Mouse (Mus musculus) heart, embryonic 16.5 days (tissue): ENCODE data around the gene Tsen34. TPM values are rescaled to one million over a fixed set of nuclear protein-coding genes. Genes with fewer than 3 reads are reported as not detected.
A peak's percentile ranks its signal among the peaks of the same experiment; 100 is the strongest.
"Not testable (repeated sequence)": the region's sequence is repeated elsewhere in the genome, so short reads cannot be mapped to it uniquely, and the experiment has no call there.

Experiments used
- ATAC-seq: fragments of 200-750 bp; cut with Nextera tagmentation; replicated peaks from 2 replicates; pipeline ENCODE4 v1.8.0; 2017; ENCODE audit warnings: moderate number of reproducible peaks; ENCODE audit not compliant: insufficient read depth, low FRiP score; ENCODE audit errors: extremely low read depth
- H3K27ac ChIP-seq: fragments of 300-500 bp; sonication (generic); 2 replicates; pipeline ENCODE4 v1.5.1; 2014; ENCODE audit warnings: mild to moderate bottlenecking, low read length, control low read depth, moderate library complexity
- H3K27me3 ChIP-seq: fragments of 300-500 bp; sonication (generic); 2 replicates; pipeline ENCODE4 v1.6.1; 2014; ENCODE audit warnings: low read length, mixed read lengths; ENCODE audit not compliant: control insufficient read depth, insufficient read depth
- H3K36me3 ChIP-seq: fragments of 300-500 bp; sonication (generic); 2 replicates; pipeline ENCODE4 v1.6.1; 2014; ENCODE audit not compliant: control insufficient read depth, insufficient read depth
- H3K4me1 ChIP-seq: fragments of 300-500 bp; sonication (generic); 2 replicates; pipeline ENCODE4 v1.6.1; 2014; ENCODE audit warnings: low read length, mixed read lengths; ENCODE audit not compliant: control insufficient read depth, insufficient read depth
- H3K4me2 ChIP-seq: fragments of 300-500 bp; sonication (generic); 2 replicates; pipeline ENCODE4 v1.6.1; 2014; ENCODE audit warnings: low read depth, mild to moderate bottlenecking, control low read depth, low read length
- H3K4me3 ChIP-seq: fragments of 300-500 bp; sonication (generic); 2 replicates; pipeline ENCODE4 v1.5.1; 2014; ENCODE audit warnings: mild to moderate bottlenecking, control low read depth, low read length
- H3K9ac ChIP-seq: fragments of 300-500 bp; sonication (generic); 2 replicates; pipeline ENCODE4 v1.6.1; 2014; ENCODE audit warnings: low read length, control low read depth
- H3K9me3 ChIP-seq: fragments of 300-500 bp; sonication (generic); replicated peaks from 2 replicates; pipeline ENCODE4 v1.6.1; 2016; ENCODE audit warnings: low read length; ENCODE audit not compliant: control insufficient read depth
- WGBS: fragments of 180-500 bp; shearing (Covaris S2); extraction: QIAGEN DNeasy Blood & Tissue Kit; methylation state at CpG from one replicate; pipeline ENCODE4 v1.1.7; 2014; 5-methylcytosine and 5-hydroxymethylcytosine counted together
- polyA plus RNA-seq: library from polyadenylated mRNA; unstranded; fragments of >200 nt; fragmentation: Nextera tagmentation; extraction: Ambion mirVana; gene quantifications from 2 replicates; pipeline ENCODE4 v1.2.1, GENCODE M21; 2015

Gene Tsen34
- polyA plus RNA-seq, 1 experiment from 2014 or later: 207 TPM

DNA sequence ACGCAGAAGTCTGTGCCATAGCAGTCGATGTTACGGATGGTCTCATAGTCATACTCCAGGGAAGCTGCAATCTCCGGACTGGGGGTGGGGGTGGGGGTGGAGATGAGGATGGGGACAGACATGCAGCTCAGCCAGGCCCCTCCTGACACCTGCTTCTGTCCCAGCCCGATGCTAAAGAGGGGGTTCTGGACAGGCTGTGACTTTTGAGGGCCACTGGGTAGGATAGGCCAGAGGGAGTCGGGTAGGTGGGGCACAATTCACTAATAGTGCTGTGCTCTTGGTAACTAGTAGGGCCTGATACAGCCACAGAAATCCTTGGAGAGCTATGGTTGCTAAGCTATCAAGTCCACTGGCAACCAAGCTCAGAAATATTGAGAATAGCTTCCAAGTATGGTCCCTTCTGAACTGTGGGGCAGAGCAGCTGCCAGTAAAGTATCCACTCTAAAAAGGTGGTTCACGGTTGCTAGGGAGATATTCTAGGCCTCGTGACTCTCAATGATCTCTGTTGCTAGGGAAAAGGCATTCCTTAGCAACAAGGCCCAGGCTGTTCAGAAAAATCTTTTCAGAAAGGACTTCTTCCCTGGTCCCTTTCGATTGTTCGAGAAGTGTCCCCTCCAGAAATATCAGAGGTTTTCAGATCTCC lies 8.6 kb upstream of the Tsen34 start:
- WGBS: 84% methylated on average over 10 of the region's 10 CpGs
- peaks cover 16% of the 10 kb centered on the region for H3K36me3 ChIP-seq
- H3K4me3 ChIP-seq: no peak overlapping the region

DNA sequence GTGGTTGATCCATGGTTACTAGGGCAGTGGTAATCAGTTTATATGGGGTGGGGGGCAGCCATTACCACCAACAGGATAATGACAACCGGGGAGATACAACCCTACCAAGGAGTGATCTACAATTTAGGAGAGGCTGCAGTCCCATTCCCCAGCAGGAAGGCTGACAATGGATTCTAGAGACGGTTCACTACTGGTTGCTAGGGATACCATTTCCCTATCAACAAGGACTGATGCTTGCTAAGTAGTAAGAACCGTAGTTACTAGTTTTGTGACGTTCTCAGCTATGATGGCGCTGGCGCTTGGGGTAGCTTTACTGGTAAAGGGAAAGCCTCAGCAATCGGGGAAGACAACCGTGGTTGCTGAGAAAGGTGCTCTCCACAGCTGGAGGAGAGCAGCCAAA lies 8.0 kb upstream of the Tsen34 start:
- H3K27ac ChIP-seq: no peak overlapping the region
- ATAC-seq: no peak
- no peak overlapping the region for H3K4me2 ChIP-seq
- no peaks in the 10 kb centered on the region for H3K27me3 ChIP-seq
- H3K9me3 ChIP-seq: no peaks in the 10 kb centered on the region
- no peak overlapping the region for H3K9ac ChIP-seq
- WGBS: 87% methylated on average over 8 of the region's 8 CpGs
- peaks cover 16% of the 10 kb centered on the region for H3K36me3 ChIP-seq
- no peak overlapping the region for H3K4me3 ChIP-seq
- no peaks in the 10 kb centered on the region for H3K4me1 ChIP-seq

More for the DNA sequence above, 8.6 kb upstream of the Tsen34 start:
- Histone ChIP-seq H3K9ac (no peak overlapping the region), H3K4me2 (no peak overlapping the region), H3K9me3 (no peaks in the 10 kb centered on the region), H3K4me1 (no peaks in the 10 kb centered on the region), H3K27ac (no peak overlapping the region), H3K27me3 (no peaks in the 10 kb centered on the region)
- no peak for ATAC-seq

DNA sequence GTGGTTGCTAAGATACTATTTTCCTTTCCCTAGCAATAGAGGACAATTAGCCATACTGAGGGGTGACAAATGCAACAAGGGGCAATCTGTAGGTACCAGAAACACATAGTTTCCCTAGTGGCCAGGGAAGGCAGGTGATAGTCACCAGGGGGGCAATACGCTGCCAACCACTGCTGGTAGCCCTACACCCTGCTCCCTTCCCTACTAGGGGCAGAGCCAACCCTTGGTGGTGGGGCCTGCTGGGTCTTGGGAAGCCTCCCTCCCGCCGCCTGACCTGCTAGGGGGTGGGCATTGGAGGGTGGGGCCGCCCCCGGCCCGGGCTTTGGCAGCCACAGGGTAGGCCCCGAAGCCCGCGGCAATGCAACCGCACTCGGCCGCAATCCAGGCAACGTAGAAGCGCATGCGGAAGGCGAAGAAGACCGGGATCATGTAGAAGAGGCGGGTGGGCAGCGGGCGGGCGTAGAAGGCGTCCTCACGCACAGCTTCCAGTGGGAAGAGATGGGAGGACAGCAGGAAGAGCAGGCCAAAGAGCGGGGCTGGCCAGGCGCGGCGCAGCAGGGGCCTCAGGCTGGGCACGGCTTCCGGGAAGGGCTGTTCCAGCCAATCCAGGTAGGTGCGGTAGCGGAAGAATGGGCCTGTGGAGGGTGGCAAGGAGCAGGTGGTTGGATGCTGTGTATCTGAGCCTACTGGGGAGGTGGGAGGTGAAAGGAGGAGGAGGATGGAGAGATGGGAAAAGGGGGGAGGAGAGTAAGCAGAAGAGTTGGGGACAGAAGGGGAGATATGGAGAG lies 7.1 kb upstream of the Tsen34 start:
- no peak overlapping the region for H3K9ac ChIP-seq
- no peak overlapping the region for H3K27ac ChIP-seq
- no peaks in the 10 kb centered on the region for H3K9me3 ChIP-seq
- H3K36me3 ChIP-seq: peaks cover 14% of the 10 kb centered on the region
- 83% methylated on average over 31 of the region's 31 CpGs for WGBS
- H3K4me2 ChIP-seq: no peak overlapping the region
- no peak for ATAC-seq
- H3K4me3 ChIP-seq: no peak overlapping the region
- H3K27me3 ChIP-seq: no peaks in the 10 kb centered on the region
- no peaks in the 10 kb centered on the region for H3K4me1 ChIP-seq

DNA sequence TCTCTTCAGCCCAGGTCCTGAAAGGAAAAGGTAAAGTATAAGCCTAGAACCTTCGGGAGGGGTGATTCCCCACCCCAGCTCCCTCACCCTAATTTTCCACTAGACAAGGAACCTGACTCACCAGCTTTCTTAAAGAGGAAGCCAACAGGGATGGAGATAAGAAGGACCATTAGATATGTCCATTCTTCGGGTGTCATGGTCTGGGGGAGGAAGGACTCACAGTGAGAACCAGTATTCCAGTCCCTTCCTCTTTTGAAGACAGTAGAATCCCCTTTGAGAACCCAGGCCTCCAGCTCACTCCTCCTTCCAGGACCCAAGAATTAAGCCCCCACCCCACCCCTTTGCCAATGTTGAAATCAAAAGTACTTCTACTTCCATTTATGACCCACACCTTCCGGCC lies 744 bp upstream of the Tsen34 start:
- no peak for ATAC-seq
- WGBS: 26% methylated on average over 3 of the region's 3 CpGs
- Histone ChIP-seq H3K36me3 (peaks cover 10% of the 10 kb centered on the region), H3K9ac (peak overlapping the region; percentile 90), H3K4me3 (peak overlapping the region; percentile 83), H3K27me3 (no peaks in the 10 kb centered on the region), H3K27ac (no peak overlapping the region; the same call in 1 of the 2 replicates), H3K9me3 (no peaks in the 10 kb centered on the region), H3K4me2 (peak overlapping the region; percentile 70), H3K4me1 (peaks cover 11% of the 10 kb centered on the region)

DNA sequence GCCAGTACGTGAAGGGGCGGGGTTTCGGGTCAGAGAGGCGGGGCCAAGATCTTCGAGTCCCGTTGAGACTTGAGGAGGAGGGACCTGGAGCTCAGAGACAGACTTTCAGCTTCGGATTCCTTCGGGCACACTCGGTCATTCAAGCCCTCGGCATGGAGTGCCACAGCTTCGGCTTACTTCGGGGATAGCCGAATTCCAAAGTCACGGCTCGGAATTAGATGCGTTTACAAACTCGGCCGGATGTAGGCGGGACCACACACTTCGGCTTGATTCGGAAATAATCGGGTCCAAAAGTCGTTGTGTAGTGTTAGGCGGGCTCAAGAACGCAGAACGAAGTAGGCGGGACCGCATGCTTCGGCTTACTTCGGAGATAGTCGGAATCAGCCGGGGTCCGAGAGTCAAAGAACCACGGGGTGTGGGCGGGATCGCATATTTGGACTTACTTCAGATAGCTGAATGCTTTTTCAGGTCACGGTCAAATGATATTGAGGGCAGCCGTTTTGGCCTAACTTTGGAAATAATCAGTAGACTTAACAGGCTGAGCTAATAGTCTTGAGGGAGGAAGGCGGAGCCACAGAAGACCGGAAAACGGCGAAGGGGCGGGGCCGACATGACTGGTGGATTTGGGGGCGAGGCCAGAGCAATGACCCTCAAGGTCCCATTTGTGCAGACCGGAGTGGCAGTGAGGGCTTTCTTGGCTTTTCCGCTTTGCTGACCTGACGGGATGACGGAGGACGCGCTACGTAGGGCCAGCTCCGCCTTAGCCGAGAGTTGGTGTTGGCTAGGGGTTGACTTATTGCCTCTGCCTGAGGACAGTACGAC lies 535 bp downstream of the Tsen34 start, which contains the start of gene Mboat7:
Mboat7 (minus strand) TSS at position 537 of the 822 bp plus-strand sequence.
- no peaks in the 10 kb centered on the region for H3K9me3 ChIP-seq
- peak within 1 kb of the TSS; percentile 70 for H3K4me2 ChIP-seq
- no peaks in the 10 kb centered on the region for H3K27me3 ChIP-seq
- ATAC-seq: peak; percentile 90
- peak within 1 kb of the TSS; percentile 83 for H3K4me3 ChIP-seq
- peaks cover 18% of the 10 kb centered on the region for H3K36me3 ChIP-seq
- peaks cover 11% of the 10 kb centered on the region for H3K4me1 ChIP-seq
- H3K9ac ChIP-seq: peak within 1 kb of the TSS; percentile 90
- WGBS: under 1% methylated on average over 55 of the region's 55 CpGs
- H3K27ac ChIP-seq: peak within 1 kb of the TSS; percentile 92

DNA sequence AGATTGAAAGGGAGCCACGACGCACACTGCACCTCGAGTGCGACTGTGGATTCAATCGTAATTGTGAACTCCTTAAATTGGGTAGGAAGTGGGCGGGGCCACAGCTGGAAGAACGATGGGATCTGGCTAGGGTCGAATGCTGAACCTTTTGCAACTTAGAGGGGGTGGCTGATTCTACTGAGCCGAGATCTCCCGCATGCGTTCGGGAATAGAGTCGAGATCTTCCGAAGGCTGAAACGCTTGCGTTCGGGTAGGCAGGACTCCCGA lies 1.1 kb downstream of the Tsen34 start:
- no peak for ATAC-seq
- Histone ChIP-seq H3K4me3 (peak overlapping the region; percentile 83), H3K36me3 (peaks cover 23% of the 10 kb centered on the region), H3K9ac (peak overlapping the region; percentile 90), H3K27me3 (no peaks in the 10 kb centered on the region), H3K4me1 (peaks cover 11% of the 10 kb centered on the region), H3K4me2 (peak overlapping the region; percentile 70), H3K27ac (peak overlapping the region; percentile 92), H3K9me3 (no peaks in the 10 kb centered on the region)
- WGBS: under 1% methylated on average over 18 of the region's 18 CpGs

DNA sequence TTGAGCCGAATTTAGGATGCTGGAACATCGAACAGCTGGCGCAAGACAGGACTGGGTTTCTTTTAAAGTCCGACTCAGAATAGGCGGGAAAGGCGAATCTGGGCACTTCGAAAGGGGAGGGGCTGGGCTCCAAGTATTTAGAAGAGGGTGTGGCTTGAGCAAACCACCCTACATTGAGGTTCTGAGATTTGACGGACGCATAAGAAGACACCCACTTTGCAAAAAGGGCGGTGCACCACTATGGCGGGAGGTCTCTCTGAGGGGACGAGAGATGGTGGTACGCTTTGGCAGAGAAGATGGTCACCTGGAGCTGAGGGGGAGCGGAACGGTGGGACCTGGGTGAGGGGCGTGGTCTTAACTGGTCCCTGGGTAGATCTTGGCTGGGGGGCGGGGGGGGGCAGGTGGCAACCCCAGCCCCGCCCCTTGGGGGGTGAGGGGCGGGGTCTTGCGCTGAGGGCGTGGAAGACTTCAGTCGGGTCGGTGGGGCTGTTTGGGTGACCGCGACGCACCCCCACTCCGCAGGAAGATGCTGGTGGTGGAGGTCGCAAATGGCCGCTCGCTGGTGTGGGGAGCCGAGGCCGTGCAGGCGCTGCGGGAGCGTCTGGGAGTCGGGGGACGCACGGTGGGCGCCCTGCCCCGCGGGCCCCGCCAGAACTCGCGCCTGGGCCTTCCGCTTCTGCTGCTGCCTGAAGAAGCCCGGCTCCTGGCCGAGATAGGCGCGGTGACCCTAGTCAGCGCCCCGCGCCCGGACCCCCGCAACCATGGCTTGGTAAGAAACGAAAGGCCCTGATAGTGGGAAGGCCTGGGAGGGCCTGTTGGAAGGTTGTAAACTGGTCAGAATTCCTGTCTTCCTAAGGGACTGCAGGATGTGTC lies 1.6 kb downstream of the Tsen34 start:
- Histone ChIP-seq H3K9ac (peak overlapping the region; percentile 90), H3K36me3 (peaks cover 29% of the 10 kb centered on the region), H3K27ac (peak overlapping the region; percentile 92), H3K4me1 (peaks cover 11% of the 10 kb centered on the region), H3K9me3 (no peaks in the 10 kb centered on the region), H3K27me3 (no peaks in the 10 kb centered on the region), H3K4me3 (peak overlapping the region; percentile 83), H3K4me2 (peak overlapping the region; percentile 70)
- peak; percentile 50 for ATAC-seq
- under 1% methylated on average over 53 of the region's 55 CpGs for WGBS

DNA sequence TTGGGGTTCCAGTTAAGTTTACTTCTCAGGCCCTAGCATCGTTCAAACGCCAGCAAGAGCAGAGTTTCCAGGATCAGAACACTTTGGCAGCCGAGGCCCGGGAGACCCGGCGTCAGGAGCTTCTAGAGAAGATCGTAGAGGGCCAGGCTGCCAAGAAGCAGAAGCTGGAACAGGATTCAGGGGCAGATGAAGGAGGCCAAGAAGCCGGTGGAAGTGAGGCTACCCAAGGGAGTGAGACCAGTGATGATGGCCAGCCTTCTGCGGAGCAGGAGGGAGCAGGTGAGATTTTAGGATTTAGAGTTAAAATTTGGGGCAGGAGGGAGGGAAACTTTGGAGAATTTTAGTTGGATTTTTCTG lies 2.3 kb downstream of the Tsen34 start:
- H3K27me3 ChIP-seq, ATAC-seq, H3K9me3 ChIP-seq: not testable (repeated sequence)
- H3K4me1 ChIP-seq: peaks cover 11% of the 10 kb centered on the region
- peak overlapping the region; percentile 70 for H3K4me2 ChIP-seq
- peak overlapping the region; percentile 92 for H3K27ac ChIP-seq
- peaks cover 30% of the 10 kb centered on the region for H3K36me3 ChIP-seq
- WGBS: 5% methylated on average over 9 of the region's 9 CpGs
- peak overlapping the region; percentile 83 for H3K4me3 ChIP-seq
- peak overlapping the region; percentile 90 for H3K9ac ChIP-seq
